In the genomic region with DNA sequence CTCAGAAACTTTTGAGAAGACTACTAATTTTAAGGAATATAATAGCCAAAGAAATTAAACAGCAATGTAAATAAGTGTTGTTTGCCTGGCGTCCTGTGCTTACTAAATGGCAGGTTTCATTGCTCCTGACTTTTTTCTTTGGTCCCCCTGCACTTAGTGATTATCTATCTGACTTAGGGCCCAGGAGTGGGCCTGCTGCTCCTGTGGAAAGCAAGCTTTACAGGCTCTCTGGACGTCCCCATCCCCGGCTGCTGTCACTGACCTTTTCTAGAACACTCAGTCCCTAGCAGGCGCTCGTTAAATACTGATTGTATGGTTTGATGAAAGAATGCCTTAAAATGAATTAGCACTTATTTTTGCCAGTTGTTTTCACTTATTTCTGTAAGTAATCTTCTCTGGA, we compare ENCODE assay signal across 15 mouse cellular contexts.
DNase-seq lines count a peak whose midpoint lies in the region; ATAC-seq lines count a peak whose summit lies in the region.
"Had no signal": no experiment of that assay in that cellular context is flagged by ENCODE, and none has a peak within 500 bp of the region (broad histone marks: within the 10 kb centered on the region; RNA-seq: fewer than 3 reads in every experiment).

No protein-coding gene starts in this region.

- no peak overlapping the region for H3K4me3 ChIP-seq in heart, embryonic 15.5 days
- no peak overlapping the region for H3K4me3 ChIP-seq in midbrain, embryonic 10.5 days
- H3K4me3 ChIP-seq in midbrain, embryonic 14.5 days (replicated peaks; ENCODE audit: low read depth, low read length): no peak overlapping the region
- no peak overlapping the region; the same call in 1 of the 2 replicates for H3K4me3 ChIP-seq in liver, embryonic 12.5 days
- no peak overlapping the region for H3K4me3 ChIP-seq in stomach, embryonic 15.5 days (replicated peaks)
- H3K4me3 ChIP-seq: embryonic facial prominence, embryonic 13.5 days; neural tube, embryonic 12.5 days had no signal

- H3K36me3 ChIP-seq in heart, embryonic 15.5 days: no peaks in the 10 kb centered on the region
- H3K36me3 ChIP-seq in midbrain, embryonic 10.5 days: no peaks in the 10 kb centered on the region
- H3K36me3 ChIP-seq in midbrain, embryonic 14.5 days (ENCODE audit: control insufficient read depth, insufficient read depth, low read length): no peaks in the 10 kb centered on the region
- no peaks in the 10 kb centered on the region for H3K36me3 ChIP-seq in liver, embryonic 12.5 days
- H3K36me3 ChIP-seq in stomach, embryonic 15.5 days: no peaks in the 10 kb centered on the region
- H3K36me3 ChIP-seq: embryonic facial prominence, embryonic 13.5 days; neural tube, embryonic 12.5 days had no signal

- H3K9me3 ChIP-seq in heart, embryonic 15.5 days (replicated peaks): no peaks in the 10 kb centered on the region
- no peaks in the 10 kb centered on the region for H3K9me3 ChIP-seq in midbrain, embryonic 10.5 days (replicated peaks)
- H3K9me3 ChIP-seq in midbrain, embryonic 14.5 days (ENCODE audit: control insufficient read depth, low read length): no peaks in the 10 kb centered on the region
- no peaks in the 10 kb centered on the region for H3K9me3 ChIP-seq in liver, embryonic 12.5 days (replicated peaks)
- H3K9me3 ChIP-seq in stomach, embryonic 15.5 days: no peaks in the 10 kb centered on the region
- H3K9me3 ChIP-seq: embryonic facial prominence, embryonic 13.5 days; neural tube, embryonic 12.5 days had no signal

- no peak for DNase-seq in heart, postnatal 4 days
- DNase-seq in midbrain, embryonic 10.5 days (ENCODE audit: low spot score): no peak
- no peak for DNase-seq in midbrain, embryonic 14.5 days
- DNase-seq in cerebellum, postnatal 36 days: no peak
- DNase-seq: adrenal gland, adult 2 months; cerebellum, adult 9-11 months; heart, adult 18-20 months; kidney, adult 11 months; thymus, postnatal 25 days had no signal

- 58% methylated on average over 5 of the region's 5 CpGs for WGBS in heart, embryonic 15.5 days
- WGBS in midbrain, embryonic 10.5 days: 40% methylated on average over 5 of the region's 5 CpGs
- 42% methylated on average over 5 of the region's 5 CpGs for WGBS in midbrain, embryonic 14.5 days
- WGBS in liver, embryonic 12.5 days (ENCODE audit: insufficient replicate concordance): 13% methylated on average over 5 of the region's 5 CpGs
- 57% methylated on average over 5 of the region's 5 CpGs for WGBS in stomach, embryonic 15.5 days

- peaks cover 73% of the 10 kb centered on the region for H3K4me1 ChIP-seq in heart, embryonic 15.5 days (replicated peaks)
- H3K4me1 ChIP-seq in midbrain, embryonic 10.5 days: peaks cover 97% of the 10 kb centered on the region
- H3K4me1 ChIP-seq in midbrain, embryonic 14.5 days (ENCODE audit: control insufficient read depth, insufficient read depth, low read length): peaks cover 20% of the 10 kb centered on the region
- peaks cover 92% of the 10 kb centered on the region for H3K4me1 ChIP-seq in liver, embryonic 12.5 days
- peaks cover 23% of the 10 kb centered on the region for H3K4me1 ChIP-seq in stomach, embryonic 15.5 days

- H3K27ac ChIP-seq in heart, embryonic 15.5 days: peak overlapping the region; percentile 32; the same call in 1 of the 2 replicates
- peak overlapping the region; percentile 76 for H3K27ac ChIP-seq in midbrain, embryonic 10.5 days (replicated peaks)
- H3K27ac ChIP-seq in midbrain, embryonic 14.5 days (replicated peaks; ENCODE audit: low read depth, low read length): no peak overlapping the region
- H3K27ac ChIP-seq in liver, embryonic 12.5 days: peak overlapping the region; percentile 85
- peak overlapping the region; percentile 23; the same call in 1 of the 2 replicates for H3K27ac ChIP-seq in stomach, embryonic 15.5 days
- H3K27ac ChIP-seq: macrophage; neural tube, embryonic 12.5 days had no signal

- no peaks in the 10 kb centered on the region for H3K27me3 ChIP-seq in heart, embryonic 15.5 days
- H3K27me3 ChIP-seq in midbrain, embryonic 10.5 days (ENCODE audit: low read depth, poor library complexity, severe bottlenecking): no peaks in the 10 kb centered on the region
- no peaks in the 10 kb centered on the region for H3K27me3 ChIP-seq in midbrain, embryonic 14.5 days (ENCODE audit: control insufficient read depth, insufficient read depth, low read length)
- H3K27me3 ChIP-seq in liver, embryonic 12.5 days (replicated peaks): no peaks in the 10 kb centered on the region
- H3K27me3 ChIP-seq in stomach, embryonic 15.5 days (replicated peaks): no peaks in the 10 kb centered on the region
- H3K27me3 ChIP-seq: embryonic facial prominence, embryonic 13.5 days; neural tube, embryonic 12.5 days had no signal

- no peak overlapping the region for H3K4me2 ChIP-seq in heart, embryonic 15.5 days
- H3K4me2 ChIP-seq in midbrain, embryonic 14.5 days (ENCODE audit: low read length): no peak overlapping the region
- H3K4me2 ChIP-seq in liver, embryonic 12.5 days: peak overlapping the region; percentile 56
- H3K4me2 ChIP-seq in stomach, embryonic 15.5 days: no peak overlapping the region
- H3K4me2 ChIP-seq: embryonic facial prominence, embryonic 13.5 days; neural tube, embryonic 12.5 days had no signal

- ATAC-seq in heart, embryonic 15.5 days (replicated peaks; ENCODE audit: insufficient number of reproducible peaks, insufficient read depth, low FRiP score, low read depth): no peak
- no peak for ATAC-seq in midbrain, embryonic 14.5 days (ENCODE audit: low FRiP score, low TSS enrichment)
- peak; percentile 74 for ATAC-seq in liver, embryonic 12.5 days
- ATAC-seq in stomach, embryonic 15.5 days (ENCODE audit: insufficient read depth, low FRiP score, low read depth): no peak

- H3K9ac ChIP-seq in heart, embryonic 15.5 days: no peak overlapping the region
- no peak overlapping the region for H3K9ac ChIP-seq in midbrain, embryonic 14.5 days (replicated peaks; ENCODE audit: low read length)
- peak overlapping the region; percentile 23; the same call in 1 of the 2 replicates for H3K9ac ChIP-seq in liver, embryonic 12.5 days
- H3K9ac ChIP-seq in stomach, embryonic 15.5 days: no peak overlapping the region
- H3K9ac ChIP-seq: embryonic facial prominence, embryonic 13.5 days; neural tube, embryonic 12.5 days had no signal
